Mouse (Mus musculus) liver, adult 2 months (tissue): ENCODE measurements at regions not wholly inside any gene's neighbourhood (a gene's known extent, or its start where the extent isn't known, plus 50 kb on each side); places are given as distances from the start of the nearest gene placed in this dataset.
A peak's percentile ranks its signal among the peaks of the same experiment; 100 is the strongest.

ENCODE experiments used
- DNase-seq: peaks from one replicate; pipeline ENCODE4 v3.0.0-alpha.2; 2011; ENCODE audit warnings: low read depth, low spot score; ENCODE audit errors: extremely low read depth
- H3K27ac ChIP-seq: fragments of 200-500 bp; replicated peaks from 2 replicates; pipeline ENCODE4 v1.5.1; 2012; ENCODE audit warnings: low read depth, mild to moderate bottlenecking, control low read depth, inconsistent platforms, low read length; ENCODE audit not compliant: insufficient read depth
- H3K27me3 ChIP-seq: fragments of 200-500 bp; 2 replicates; pipeline ENCODE4 v1.6.1; 2012; ENCODE audit warnings: mild to moderate bottlenecking, moderate library complexity, low read length, inconsistent platforms; ENCODE audit not compliant: control insufficient read depth, insufficient read depth
- H3K36me3 ChIP-seq: fragments of 200-500 bp; 2 replicates; pipeline ENCODE4 v1.6.1; 2012; ENCODE audit warnings: low read length, inconsistent platforms; ENCODE audit not compliant: control insufficient read depth, insufficient read depth
- H3K4me1 ChIP-seq: fragments of 200-500 bp; 2 replicates; pipeline ENCODE4 v1.6.1; 2011; ENCODE audit warnings: low read length; ENCODE audit not compliant: control insufficient read depth, insufficient read depth
- H3K4me3 ChIP-seq: fragments of 200-500 bp; 2 replicates; pipeline ENCODE4 v1.5.1; 2011; ENCODE audit warnings: low read depth, mild to moderate bottlenecking, control low read depth, low read length, moderate library complexity; ENCODE audit not compliant: insufficient read depth
- H3K79me2 ChIP-seq: fragments of 200-500 bp; 2 replicates; pipeline ENCODE4 v1.6.1; 2012; ENCODE audit warnings: inconsistent platforms, mild to moderate bottlenecking, low read length, moderate library complexity; ENCODE audit not compliant: control insufficient read depth, insufficient read depth
- H3K9ac ChIP-seq: fragments of 200-500 bp; 2 replicates; pipeline ENCODE4 v1.6.1; 2012; ENCODE audit warnings: low read depth, mild to moderate bottlenecking, control low read depth, inconsistent platforms, low read length
- CTCF ChIP-seq: fragments of 200-500 bp; IDR thresholded peaks from 2 replicates; pipeline ENCODE4 v1.5.1; 2011; ENCODE audit warnings: low read depth, low read length, control low read depth
- POLR2A ChIP-seq: fragments of 200-500 bp; IDR thresholded peaks from 2 replicates; pipeline ENCODE4 v1.6.1; 2011; ENCODE audit warnings: low read length, control low read depth; ENCODE audit not compliant: insufficient read depth; ENCODE audit errors: extremely low read depth
- WGBS: fragments of 180-500 bp; shearing (Covaris S2); methylation state at CpG from one replicate; pipeline ENCODE4 v1.1.7; 2018; 5-methylcytosine and 5-hydroxymethylcytosine counted together

GRCm38 (mm10) chr9:120691971-120692401 lies 120.7 kb downstream of the Rpl14 start:
- no peak overlapping the region for H3K4me3 ChIP-seq
- no peaks in the 10 kb centered on the region for H3K27me3 ChIP-seq
- TF ChIP-seq POLR2A (no peak), CTCF (no peak)
- no peak overlapping the region for H3K9ac ChIP-seq
- H3K36me3 ChIP-seq = no peaks in the 10 kb centered on the region
- no peak for DNase-seq
- no peaks in the 10 kb centered on the region for H3K79me2 ChIP-seq
- H3K4me1 ChIP-seq = no peaks in the 10 kb centered on the region
- no peak overlapping the region for H3K27ac ChIP-seq
- 57% methylated on average over 11 of the region's 14 CpGs for WGBS

DNA sequence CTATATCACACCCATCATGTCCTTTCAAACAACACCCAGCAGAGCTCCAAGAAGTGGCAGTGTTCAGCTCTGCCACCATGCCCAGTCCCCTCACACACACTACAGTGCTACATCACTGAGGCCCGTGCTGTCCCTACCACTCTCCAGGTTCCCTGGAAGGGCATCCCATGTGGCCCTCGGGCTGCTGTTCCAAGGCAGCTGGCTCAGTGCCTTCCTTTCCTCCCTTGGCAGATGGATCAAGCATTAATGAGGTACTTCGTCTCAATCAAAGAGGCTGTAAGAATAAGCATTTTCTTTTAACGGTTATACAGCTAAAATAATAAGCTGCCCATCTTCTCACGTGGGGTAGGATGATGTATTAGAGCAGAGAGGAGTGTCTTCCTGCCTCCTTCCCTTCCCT lies 123.2 kb downstream of the Rpl14 start:
- Histone ChIP-seq H3K36me3 (no peaks in the 10 kb centered on the region), H3K27me3 (no peaks in the 10 kb centered on the region), H3K4me1 (no peaks in the 10 kb centered on the region), H3K4me3 (no peak overlapping the region), H3K27ac (no peak overlapping the region), H3K79me2 (no peaks in the 10 kb centered on the region), H3K9ac (no peak overlapping the region)
- WGBS = 83% methylated on average over 5 of the region's 5 CpGs
- DNase-seq = no peak
- TF ChIP-seq POLR2A (no peak), CTCF (no peak)

DNA sequence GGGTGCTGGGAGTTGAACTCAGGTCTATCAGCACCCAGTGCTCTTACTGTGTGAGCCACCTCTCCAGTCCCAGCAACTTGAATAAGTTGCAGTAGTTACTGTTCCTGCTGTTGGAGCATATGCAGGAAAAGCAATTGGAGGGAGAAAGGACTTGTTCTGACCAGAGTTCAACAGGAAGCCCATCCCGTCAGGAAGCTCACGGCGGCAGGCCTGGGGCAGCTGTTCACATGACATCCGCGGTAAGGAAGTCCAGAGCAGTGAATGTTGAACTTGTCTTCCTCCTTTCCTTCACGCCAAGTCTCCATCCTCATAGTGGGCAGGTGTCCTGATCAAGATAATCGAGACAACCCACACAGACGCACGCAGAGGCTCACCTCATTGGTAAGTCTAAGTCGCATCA lies 124.7 kb downstream of the Rpl14 start:
- Histone ChIP-seq H3K79me2 (no peaks in the 10 kb centered on the region), H3K9ac (no peak overlapping the region), H3K4me3 (no peak overlapping the region), H3K36me3 (no peaks in the 10 kb centered on the region), H3K27ac (no peak overlapping the region; the same call in 1 of the 2 replicates), H3K27me3 (no peaks in the 10 kb centered on the region), H3K4me1 (no peaks in the 10 kb centered on the region)
- TF ChIP-seq CTCF = no peak
- no peak for TF ChIP-seq POLR2A
- WGBS = 81% methylated on average over 10 of the region's 10 CpGs
- DNase-seq = peak; percentile 14

DNA sequence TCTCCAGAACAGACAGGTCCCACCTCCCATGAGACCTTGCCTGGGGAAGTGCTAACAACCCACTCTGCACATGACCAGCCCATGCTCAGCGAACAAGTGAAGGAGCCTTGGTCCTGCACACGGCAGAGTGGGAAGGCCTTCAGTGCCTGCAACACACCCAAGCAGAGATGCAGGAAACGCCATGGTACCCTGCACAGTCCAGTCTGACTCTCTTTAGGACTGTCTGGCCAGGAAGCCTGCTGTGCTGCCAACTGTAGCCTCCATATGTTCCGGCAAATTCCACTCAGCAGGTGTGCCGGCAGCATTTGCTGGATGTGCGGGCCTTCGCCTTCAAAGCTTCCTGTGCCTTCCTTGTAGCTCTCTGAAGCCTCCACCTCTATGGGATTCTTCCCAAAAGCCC lies 126.5 kb downstream of the Rpl14 start:
- Histone ChIP-seq H3K4me1 (no peaks in the 10 kb centered on the region), H3K36me3 (no peaks in the 10 kb centered on the region), H3K27ac (no peak overlapping the region), H3K9ac (no peak overlapping the region), H3K79me2 (no peaks in the 10 kb centered on the region), H3K4me3 (no peak overlapping the region), H3K27me3 (no peaks in the 10 kb centered on the region)
- WGBS = 93% methylated on average over 7 of the region's 7 CpGs
- TF ChIP-seq CTCF (no peak), POLR2A (no peak)
- no peak for DNase-seq

GRCm38 (mm10) chr9:120699781-120700180 lies 128.5 kb downstream of the Rpl14 start:
- Histone ChIP-seq H3K36me3 (no peaks in the 10 kb centered on the region), H3K27ac (no peak overlapping the region), H3K27me3 (no peaks in the 10 kb centered on the region), H3K79me2 (no peaks in the 10 kb centered on the region), H3K4me1 (0 out of 2 replicates have a peak, but pooled peaks cover 2% of the 10 kb centered on the region), H3K4me3 (no peak overlapping the region), H3K9ac (no peak overlapping the region)
- 89% methylated on average over 5 of the region's 5 CpGs for WGBS
- no peak for DNase-seq
- TF ChIP-seq POLR2A (no peak), CTCF (no peak)

GRCm38 (mm10) chr9:120702836-120703235 lies 131.6 kb downstream of the Rpl14 start:
- no peak for DNase-seq
- Histone ChIP-seq H3K36me3 (no peaks in the 10 kb centered on the region), H3K27me3 (no peaks in the 10 kb centered on the region), H3K79me2 (no peaks in the 10 kb centered on the region), H3K27ac (no peak overlapping the region), H3K9ac (no peak overlapping the region), H3K4me3 (no peak overlapping the region), H3K4me1 (0 out of 2 replicates have a peak, but pooled peaks cover 2% of the 10 kb centered on the region)
- WGBS = 67% methylated on average over 7 of the region's 7 CpGs
- TF ChIP-seq CTCF = no peak
- TF ChIP-seq POLR2A = no peak
